Mouse (Mus musculus) CH12.LX (cell line): ENCODE results near the gene Panx3. TPM values are rescaled to one million over a fixed set of nuclear protein-coding genes. Genes with fewer than 3 reads are reported as not detected.
A peak's percentile ranks its signal among the peaks of the same experiment; 100 is the strongest.

Experiments used
- DNase-seq: peaks from one replicate; pipeline ENCODE4 v3.0.0-alpha.2; 2013; ENCODE audit errors: extremely low read depth
- H3K27ac ChIP-seq: 2 replicates; pipeline ENCODE4 v1.5.1; 2012; ENCODE audit warnings: low read depth, mild to moderate bottlenecking, control low read depth, moderate library complexity; ENCODE audit not compliant: insufficient read depth
- H3K27me3 ChIP-seq: replicated peaks from 2 replicates; pipeline ENCODE3; 2012; ENCODE audit warnings: inconsistent platforms
- H3K36me3 ChIP-seq, 2 experiments: replicated peaks in 1 of 2; 2 replicates each; pipeline versions ENCODE3 to v1.6.1; 2012; ENCODE audit warnings: inconsistent platforms in 1 of 2, low read length in 1 of 2, mild to moderate bottlenecking in 1 of 2, mixed read lengths in 1 of 2, moderate library complexity in 1 of 2; ENCODE audit not compliant: control insufficient read depth in 1 of 2, insufficient read depth in 1 of 2
- H3K4me1 ChIP-seq, 2 experiments: 2 replicates each; pipeline ENCODE4 v1.6.1; 2012; ENCODE audit warnings: inconsistent platforms in 1 of 2, moderate library complexity in 1 of 2; ENCODE audit not compliant: insufficient read depth in 2 of 2, control insufficient read depth in 1 of 2
- H3K4me2 ChIP-seq: 2 replicates; pipeline ENCODE4 v1.6.1; 2012; ENCODE audit warnings: low read depth, mild to moderate bottlenecking, control low read depth; ENCODE audit not compliant: poor library complexity, insufficient read depth, severe bottlenecking
- H3K4me3 ChIP-seq, 3 experiments: fragments of 150-350 bp in 1 of 3; sonication (generic) in 1 of 3; replicated peaks in 1 of 3; 2 replicates each; pipeline versions ENCODE3 to v1.5.1; 2011 to 2012; ENCODE audit warnings: low read depth in 2 of 3, low read length in 2 of 3, mild to moderate bottlenecking in 2 of 3, moderate library complexity in 2 of 3, control low read depth in 1 of 3, improper control_type of control experiment in 1 of 3, inconsistent platforms in 1 of 3, mixed read lengths in 1 of 3; ENCODE audit not compliant: poor library complexity in 1 of 3
- H3K79me2 ChIP-seq: replicated peaks from 2 replicates; pipeline ENCODE4 v1.6.1; 2012; ENCODE audit warnings: mild to moderate bottlenecking, moderate library complexity; ENCODE audit not compliant: control insufficient read depth, poor library complexity, insufficient read depth, severe bottlenecking; ENCODE audit errors: extremely low read depth
- H3K9ac ChIP-seq: 2 replicates; pipeline ENCODE4 v1.6.1; 2012; ENCODE audit warnings: low read depth, mild to moderate bottlenecking, control low read depth, moderate library complexity; ENCODE audit not compliant: insufficient read depth
- H3K9me3 ChIP-seq: replicated peaks from 2 replicates; pipeline ENCODE3; 2012; ENCODE audit warnings: low read length, inconsistent platforms, mixed read lengths
- BHLHE40 ChIP-seq: IDR thresholded peaks from 2 replicates; pipeline ENCODE4 v1.6.1; 2011; ENCODE audit warnings: mild to moderate bottlenecking, low read depth, low read length, improper control_type of control experiment
- CHD1 ChIP-seq: IDR thresholded peaks from 2 replicates; pipeline ENCODE4 v1.6.1; 2012; ENCODE audit warnings: low read depth, low read length, improper control_type of control experiment, inconsistent platforms
- E2F4 ChIP-seq: IDR thresholded peaks from 2 replicates; pipeline ENCODE4 v1.6.1; 2011; ENCODE audit warnings: low read depth, low read length, improper control_type of control experiment; ENCODE audit not compliant: insufficient replicate concordance
- ELF1 ChIP-seq: IDR thresholded peaks from 2 replicates; pipeline ENCODE4 v1.6.1; 2014; ENCODE audit warnings: low read depth, mild to moderate bottlenecking, inconsistent platforms, low read length, improper control_type of control experiment
- EP300 ChIP-seq: IDR thresholded peaks from 2 replicates; pipeline ENCODE4 v1.6.1; 2011; ENCODE audit warnings: low read length, improper control_type of control experiment
- ETS1 ChIP-seq: conservative IDR thresholded peaks from 2 replicates; pipeline ENCODE4 v1.6.1; 2012; ENCODE audit warnings: low read depth, mild to moderate bottlenecking, inconsistent platforms, low read length, improper control_type of control experiment, moderate library complexity
- IRF4 ChIP-seq: IDR thresholded peaks from 2 replicates; pipeline ENCODE4 v1.6.1; 2014; ENCODE audit warnings: low read depth, mild to moderate bottlenecking, inconsistent platforms, low read length, improper control_type of control experiment
- JUND ChIP-seq: conservative IDR thresholded peaks from 2 replicates; pipeline ENCODE4 v1.6.1; 2011; ENCODE audit warnings: low read depth, low read length, improper control_type of control experiment
- MAFK ChIP-seq: IDR thresholded peaks from 2 replicates; pipeline ENCODE4 v1.6.1; 2011; ENCODE audit warnings: low read length, improper control_type of control experiment; ENCODE audit not compliant: insufficient replicate concordance
- MAX ChIP-seq: IDR thresholded peaks from 2 replicates; pipeline ENCODE4 v1.6.1; 2011; ENCODE audit warnings: low read length, improper control_type of control experiment
- MXI1 ChIP-seq: IDR thresholded peaks from 2 replicates; pipeline ENCODE4 v1.6.1; 2011; ENCODE audit warnings: mild to moderate bottlenecking, low read depth, low read length, improper control_type of control experiment
- POLR2AphosphoS2 ChIP-seq: IDR thresholded peaks from 2 replicates; pipeline ENCODE4 v1.6.1; 2011; ENCODE audit warnings: low read depth, low read length, improper control_type of control experiment
- RCOR1 ChIP-seq: conservative IDR thresholded peaks from 2 replicates; pipeline ENCODE4 v1.6.1; 2012; ENCODE audit warnings: low read depth, mild to moderate bottlenecking, inconsistent platforms, low read length, improper control_type of control experiment
- SIN3A ChIP-seq: IDR thresholded peaks from 2 replicates; pipeline ENCODE4 v1.6.1; 2012; ENCODE audit warnings: low read length, improper control_type of control experiment, inconsistent platforms
- TBP ChIP-seq: conservative IDR thresholded peaks from 2 replicates; pipeline ENCODE4 v1.6.1; 2011; ENCODE audit warnings: low read depth, low read length, improper control_type of control experiment
- TCF12 ChIP-seq: IDR thresholded peaks from 2 replicates; pipeline ENCODE4 v1.6.1; 2014; ENCODE audit warnings: low read depth, mild to moderate bottlenecking, inconsistent platforms, low read length, improper control_type of control experiment
- UBTF ChIP-seq: IDR thresholded peaks from 2 replicates; pipeline ENCODE4 v1.6.1; 2012; ENCODE audit warnings: low read depth, mild to moderate bottlenecking, inconsistent platforms, low read length, improper control_type of control experiment, moderate library complexity
- USF1 ChIP-seq: IDR thresholded peaks from 2 replicates; pipeline ENCODE4 v1.6.1; 2014; ENCODE audit warnings: low read depth, mild to moderate bottlenecking, inconsistent platforms, low read length, improper control_type of control experiment
- USF2 ChIP-seq: conservative IDR thresholded peaks from 2 replicates; pipeline ENCODE4 v1.6.1; 2011; ENCODE audit warnings: low read depth, low read length, improper control_type of control experiment
- ZC3H11A ChIP-seq: IDR thresholded peaks from 2 replicates; pipeline ENCODE4 v1.6.1; 2012; ENCODE audit warnings: low read depth, mild to moderate bottlenecking, inconsistent platforms, low read length, improper control_type of control experiment
- dilution Hi-C: fragments of 300-500 bp; cut with MboI; formaldehyde crosslinking; loops from 2 replicates; pipeline ENCODE4 v1.14.3; 2020; ENCODE audit warnings: low sequenced_read_pairs; ENCODE audit not compliant: extremely low pct_unique_long_range_greater_than_20kb, extremely low pct_ligation_motif_present
- in situ Hi-C: fragments of 300-500 bp; cut with MboI; formaldehyde crosslinking; loops from 3 replicates; pipeline ENCODE4 v1.14.3; 2019; ENCODE audit warnings: low sequenced_read_pairs, low pct_ligation_motif_present, low pct_unique_long_range_greater_than_20kb, mixed read lengths
- polyA plus RNA-seq: library from polyadenylated mRNA; unstranded; fragments of >175 nt; gene quantifications from 2 replicates; pipeline ENCODE4 v1.2.1, GENCODE M21; 2012; ENCODE audit warnings: low read depth; ENCODE audit not compliant: insufficient read length
- total RNA-seq, 2 experiments: library from RNA; depleted of rRNA; stranded (reverse); fragments of 300-350 nt in 1 of 2; fragments of >200 nt in 1 of 2; gene quantifications; 2 replicates each; pipeline ENCODE4 v1.2.3; 2012 to 2014

Panx3 gene
- total and polyA plus RNA-seq, 3 experiments = not detected

- DNase-seq = peak; percentile 40
- peak overlapping the region; percentile 70 for H3K27ac ChIP-seq
- dilution Hi-C loops = no loop called here
- peaks cover 0 to 8% of the 10 kb centered on the region in 2 experiments; a peak in 2 of 4 replicates for H3K4me1 ChIP-seq
- H3K36me3 ChIP-seq = peaks cover 25 to 34% of the 10 kb centered on the region in 2 experiments
- H3K4me2 ChIP-seq = peak overlapping the region; percentile 73; the same call in 1 of the 2 replicates
- H3K4me3 ChIP-seq = peak overlapping the region; percentile 70 to 97 (median 90)
- H3K9ac ChIP-seq = peak overlapping the region; percentile 85
- peaks cover 13% of the 10 kb centered on the region; the same call in 1 of the 2 replicates for H3K79me2 ChIP-seq
- H3K27me3 ChIP-seq = no peaks in the 10 kb centered on the region
- TF ChIP-seq UBTF (no peak), E2F4 (no peak), CHD1 (peak; percentile 90), IRF4 (peak; percentile 77), ELF1 (peak; percentile 53), EP300 (peak; percentile 7; the same call in 1 of the 2 replicates), BHLHE40 (0 out of 2 replicates have a peak, but pooled peaks have one; percentile 10), TBP (no peak), RCOR1 (peak; percentile 78), MAX (peak; percentile 38; the same call in 1 of the 2 replicates), SIN3A (peak; percentile 49; the same call in 1 of the 2 replicates), ETS1 (no peak; the same call in 1 of the 2 replicates), ZC3H11A (no peak), MXI1 (no peak), MAFK (no peak), POLR2AphosphoS2 (0 out of 2 replicates have a peak, but pooled peaks have one; percentile 50), USF2 (no peak), JUND (0 out of 2 replicates have a peak, but pooled peaks have one; percentile 10)
- H3K9me3 ChIP-seq = no peaks in the 10 kb centered on the region
- in situ Hi-C loops = no loop called here
These were observed 12.6 kb downstream of the Panx3 start for GRCm38 (mm10) chr9:37656439-37656881.

GRCm38 (mm10) chr9:37655961-37656360 is 13.1 kb downstream of the Panx3 start:
- Histone ChIP-seq H3K27ac (no peak overlapping the region), H3K4me1 (peaks cover 0 to 8% of the 10 kb centered on the region in 2 experiments; a peak in 2 of 4 replicates), H3K9me3 (no peaks in the 10 kb centered on the region), H3K4me3 (peak overlapping the region; percentile 70 to 97 (median 90)), H3K36me3 (peaks cover 30 to 39% of the 10 kb centered on the region in 2 experiments), H3K27me3 (no peaks in the 10 kb centered on the region), H3K9ac (peak overlapping the region; percentile 85), H3K4me2 (peak overlapping the region; percentile 73; the same call in 1 of the 2 replicates), H3K79me2 (peaks cover 13% of the 10 kb centered on the region; the same call in 1 of the 2 replicates)
- in situ Hi-C loops (no loop called here), dilution Hi-C loops (no loop called here)
- peak; percentile 33 for DNase-seq
- TF ChIP-seq USF1 = peak; percentile 12; the same call in 1 of the 2 replicates
- no peak for TF ChIP-seq MAFK
- no peak for TF ChIP-seq TCF12
- peak; percentile 43; the same call in 1 of the 2 replicates for TF ChIP-seq SIN3A
